Comparison of ENCODE assay signal across 20 mouse cellular contexts in genomic region chr1:93070881-93071280, GRCm38 (mm10). TPM values are rescaled to one million over a fixed set of nuclear protein-coding genes. Genes with fewer than 3 reads are reported as not detected.
DNase-seq lines count a peak whose midpoint lies in the region; ATAC-seq and TF ChIP-seq lines count a peak whose summit lies in the region.
"Had no signal": no experiment of that assay in that cellular context is flagged by ENCODE, and none has a peak within 500 bp of the region (broad histone marks: within the 10 kb centered on the region; RNA-seq: fewer than 3 reads in every experiment).

No protein-coding gene starts in this region.

- TF ChIP-seq CTCF in bone marrow, adult 2 months (IDR thresholded peaks at IDR 0.05; ENCODE audit: control insufficient read depth, insufficient read depth, low read length), result no peak

- no peak for TF ChIP-seq POLR2A in bone marrow, adult 2 months (IDR thresholded peaks at IDR 0.05; ENCODE audit: borderline replicate concordance, control insufficient read depth, low read depth, low read length)

- no peak for ATAC-seq in hindbrain, embryonic 15.5 days (ENCODE audit: low FRiP score, low read depth)
- no peak for ATAC-seq in hindbrain, embryonic 11.5 days (ENCODE audit: low FRiP score)
- ATAC-seq: activated CD4-positive, CD25-positive, alpha-beta regulatory T cell, adult 4 months; Patski had no signal

- peak overlapping the region; percentile 60 for H3K27ac ChIP-seq in hindbrain, embryonic 15.5 days (replicated peaks)
- no peak overlapping the region for H3K27ac ChIP-seq in hindbrain, embryonic 11.5 days (ENCODE audit: low read depth, low read length)
- 0 out of 2 replicates have a peak overlapping the region, but pooled peaks have one; percentile 11 for H3K27ac ChIP-seq in bone marrow, adult 2 months (ENCODE audit: control insufficient read depth, insufficient read depth, low read depth, low read length, poor library complexity)
- H3K27ac ChIP-seq: gastrocnemius, adult 2 months; heart, embryonic 15.5 days; limb, embryonic 13.5 days; liver, embryonic 15.5 days; neural tube, embryonic 13.5 days had no signal

- no peaks in the 10 kb centered on the region for H3K27me3 ChIP-seq in hindbrain, embryonic 15.5 days
- H3K27me3 ChIP-seq in hindbrain, embryonic 11.5 days (ENCODE audit: control insufficient read depth, insufficient read depth, low read length), result no peaks in the 10 kb centered on the region
- H3K27me3 ChIP-seq: heart, embryonic 15.5 days; limb, embryonic 13.5 days; liver, embryonic 15.5 days; neural tube, embryonic 13.5 days had no signal

- 76% methylated on average over 5 of the region's 5 CpGs for WGBS in hindbrain, embryonic 15.5 days
- WGBS in hindbrain, embryonic 11.5 days, result 89% methylated on average over 5 of the region's 5 CpGs
- WGBS in bone marrow, adult 2 months, result 53% methylated on average over 5 of the region's 5 CpGs

- no peak overlapping the region for H3K4me2 ChIP-seq in hindbrain, embryonic 15.5 days
- no peak overlapping the region for H3K4me2 ChIP-seq in hindbrain, embryonic 11.5 days (replicated peaks; ENCODE audit: low read depth, low read length)
- H3K4me2 ChIP-seq: heart, embryonic 15.5 days; limb, embryonic 13.5 days; liver, embryonic 15.5 days; neural tube, embryonic 13.5 days had no signal

- peaks cover 71% of the 10 kb centered on the region for H3K36me3 ChIP-seq in hindbrain, embryonic 15.5 days
- peaks cover 7% of the 10 kb centered on the region for H3K36me3 ChIP-seq in hindbrain, embryonic 11.5 days (ENCODE audit: control insufficient read depth, insufficient read depth, low read length)
- H3K36me3 ChIP-seq: heart, embryonic 15.5 days; liver, embryonic 15.5 days had no signal

- H3K4me3 ChIP-seq in hindbrain, embryonic 15.5 days, result no peak overlapping the region
- no peak overlapping the region for H3K4me3 ChIP-seq in hindbrain, embryonic 11.5 days (ENCODE audit: low read depth, low read length)
- H3K4me3 ChIP-seq in bone marrow, adult 2 months (replicated peaks; ENCODE audit: control insufficient read depth, low read depth, low read length), result no peak overlapping the region
- H3K4me3 ChIP-seq: gastrocnemius, adult 2 months; heart, embryonic 15.5 days; limb, embryonic 13.5 days; liver, embryonic 15.5 days; neural tube, embryonic 13.5 days had no signal

- no peak for DNase-seq in hindbrain, embryonic 11.5 days (ENCODE audit: low spot score)
- DNase-seq in cerebellum, adult 18-20 months, result peak; percentile 58 to 77
- peak; percentile 53 to 58 for DNase-seq in cerebellum, postnatal 36 days
- no peak for DNase-seq in adrenal gland, adult 2 months
- no peak for DNase-seq in right cerebral cortex, postnatal 36 days (ENCODE audit: low spot score in 2 of 2)
- DNase-seq in gastrocnemius, adult 8-10 months (ENCODE audit: low spot score in 2 of 2), result no peak
- DNase-seq: gastrocnemius, adult 2 months; kidney, adult 11 months; kidney, postnatal 10 days; thymus, postnatal 25 days had no signal

- H3K9me3 ChIP-seq in hindbrain, embryonic 15.5 days, result no peaks in the 10 kb centered on the region
- no peaks in the 10 kb centered on the region for H3K9me3 ChIP-seq in hindbrain, embryonic 11.5 days (ENCODE audit: control insufficient read depth, low read length)
- H3K9me3 ChIP-seq: heart, embryonic 15.5 days; limb, embryonic 13.5 days; liver, embryonic 15.5 days; neural tube, embryonic 13.5 days had no signal

- no peak overlapping the region for H3K9ac ChIP-seq in hindbrain, embryonic 15.5 days
- H3K9ac ChIP-seq in hindbrain, embryonic 11.5 days (ENCODE audit: low read depth, low read length), result no peak overlapping the region
- H3K9ac ChIP-seq: heart, embryonic 15.5 days; limb, embryonic 13.5 days; liver, embryonic 15.5 days; neural tube, embryonic 13.5 days had no signal

- no peaks in the 10 kb centered on the region; the same call in 1 of the 2 replicates for H3K4me1 ChIP-seq in hindbrain, embryonic 15.5 days (replicated peaks)
- no peaks in the 10 kb centered on the region for H3K4me1 ChIP-seq in hindbrain, embryonic 11.5 days (replicated peaks; ENCODE audit: control insufficient read depth, insufficient read depth, low read length)
- peaks cover 1% of the 10 kb centered on the region; the same call in 1 of the 2 replicates for H3K4me1 ChIP-seq in bone marrow, adult 2 months (ENCODE audit: control insufficient read depth, insufficient read depth, low read length)
- H3K4me1 ChIP-seq: liver, embryonic 15.5 days had no signal

RNA-seq across cellular contexts. Expression of gene Kif1a, which starts 30.9 kb away (rescaled TPM):
- 456 and 490 TPM in 2 replicates for polyA plus RNA-seq in hindbrain, embryonic 15.5 days (2015; fragmentation: Nextera tagmentation; extraction: Ambion mirVana)
- polyA plus RNA-seq in hindbrain, embryonic 11.5 days (2014; fragmentation: Nextera tagmentation; extraction: Ambion mirVana), result 72.0 and 82.8 TPM in 2 replicates
- polyA plus RNA-seq in bone marrow, adult 2 months (2011; ENCODE audit: insufficient read depth, insufficient read length, low replicate concordance, missing spikeins), result 0.13 and 2.2 TPM in 2 replicates
- total RNA-seq in adrenal gland, adult 2 months (2021), result 10 to 100 TPM; 33.6 to 43.0 TPM
- polyA plus RNA-seq in adrenal gland, adult 2 months (2012; rRNA removed), result 25.7 and 29.0 TPM in 2 replicates
- total RNA-seq in gastrocnemius, adult 8-10 months (2022), result 1 to 10 TPM in 2 of 4 experiments, under 1 TPM in 2; 0.63 to 2.3 (median 1.0) TPM
- total RNA-seq: hematopoietic stem cell, adult 5-6 weeks; monocyte, adult 5-6 weeks had no signal
- polyA plus RNA-seq: activated CD4-positive, CD25-positive, alpha-beta regulatory T cell, adult 4 months; Patski had no signal

Comparison
In these comparisons a context has a peak if more than half of its experiments do, and no peak if none do; other contexts are left out.
1. DNase-seq: peak in cerebellum, adult 18-20 months (2 of 2) and cerebellum, postnatal 36 days (2 of 2); none in hindbrain, embryonic 11.5 days (single experiment), adrenal gland, adult 2 months (single experiment), right cerebral cortex, postnatal 36 days (0 of 2) and gastrocnemius, adult 8-10 months (0 of 2).